Mouse (Mus musculus): Measurements from ENCODE around the gene Morc3.

The Morc3 gene

GRCm38 (mm10) chr16:93884086-93884721 lies 52.3 kb downstream of the Morc3 start:
- no peak for DNase-seq (ENCODE audit: low spot score)

GRCm38 (mm10) chr16:93884722-93885113 lies 52.8 kb downstream of the Morc3 start:
- DNase-seq (ENCODE audit: low spot score), result no peak

GRCm38 (mm10) chr16:93888481-93888880 lies 56.6 kb downstream of the Morc3 start:
- no peak for DNase-seq (ENCODE audit: low spot score)

- DNase-seq (ENCODE audit: low spot score), result no peak
These were observed 59.2 kb downstream of the Morc3 start for GRCm38 (mm10) chr16:93890948-93891604.

GRCm38 (mm10) chr16:93893285-93893684 lies 61.4 kb downstream of the Morc3 start:
- DNase-seq (ENCODE audit: low spot score), result no peak

- no peak for DNase-seq (ENCODE audit: low spot score)
These were observed 71.1 kb downstream of the Morc3 start for GRCm38 (mm10) chr16:93903027-93903426.

GRCm38 (mm10) chr16:93906156-93907014 lies 74.5 kb downstream of the Morc3 start:
- no peak for DNase-seq (ENCODE audit: low spot score)

GRCm38 (mm10) chr16:93907761-93908160 lies 75.8 kb downstream of the Morc3 start:
- DNase-seq (ENCODE audit: low spot score), result no peak

- DNase-seq (ENCODE audit: low spot score), result no peak
These were observed 76.3 kb downstream of the Morc3 start for GRCm38 (mm10) chr16:93908196-93908595.

GRCm38 (mm10) chr16:93909936-93910335 lies 78.0 kb downstream of the Morc3 start:
- no peak for DNase-seq (ENCODE audit: low spot score)

- DNase-seq (ENCODE audit: low spot score), result no peak
These were observed 79.1 kb downstream of the Morc3 start for GRCm38 (mm10) chr16:93910735-93911665.

- DNase-seq (ENCODE audit: low spot score), result no peak
These were observed 80.2 kb downstream of the Morc3 start for GRCm38 (mm10) chr16:93912158-93912557.

GRCm38 (mm10) chr16:93912808-93913207 lies 80.9 kb downstream of the Morc3 start:
- no peak for DNase-seq (ENCODE audit: low spot score)

- DNase-seq (ENCODE audit: low spot score), result no peak
These were observed 82.1 kb downstream of the Morc3 start for GRCm38 (mm10) chr16:93913881-93914576.

- no peak for DNase-seq (ENCODE audit: low spot score)
These were observed 83.5 kb downstream of the Morc3 start for GRCm38 (mm10) chr16:93915338-93915849.

- DNase-seq (ENCODE audit: low spot score), result peak; percentile 40
These were observed 86.1 kb downstream of the Morc3 start for GRCm38 (mm10) chr16:93917712-93918678.

- no peak for DNase-seq (ENCODE audit: low spot score)
These were observed 86.7 kb downstream of the Morc3 start for GRCm38 (mm10) chr16:93918679-93919060.

- no peak for DNase-seq (ENCODE audit: low spot score)
These were observed 87.3 kb downstream of the Morc3 start for GRCm38 (mm10) chr16:93919189-93919588.

- no peak for DNase-seq (ENCODE audit: low spot score)
These were observed 88.8 kb downstream of the Morc3 start for GRCm38 (mm10) chr16:93920673-93921072.
